Mouse (Mus musculus): ENCODE data around the gene Irs3.

Irs3 gene

DNA sequence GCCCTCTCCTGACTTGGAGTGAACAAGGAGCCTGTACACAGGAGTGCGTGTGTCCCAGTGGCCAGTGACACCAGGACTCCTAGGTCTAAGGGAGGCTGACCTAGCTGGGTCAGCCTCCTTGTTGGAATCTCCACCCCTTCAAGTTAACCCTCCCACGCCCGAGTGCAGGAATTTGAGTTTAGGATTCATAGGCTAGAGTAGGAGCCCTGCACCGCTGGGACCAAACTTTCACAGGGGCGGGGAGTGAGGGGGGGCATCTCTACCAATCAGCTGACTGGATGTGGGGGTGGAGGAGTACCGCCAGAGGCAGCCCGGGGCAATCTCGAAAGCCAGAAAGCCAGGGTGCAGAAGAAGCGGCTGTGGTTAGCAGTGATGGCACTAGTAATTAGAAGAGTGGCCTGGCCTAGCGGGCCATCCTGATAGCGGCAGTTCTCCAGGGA is at the start of gene Irs3:
Irs3 (minus strand) TSS at position 63 of the 440 bp plus-strand sequence.
- DNase-seq (ENCODE audit: low spot score in 2 of 2), result no peak

DNA sequence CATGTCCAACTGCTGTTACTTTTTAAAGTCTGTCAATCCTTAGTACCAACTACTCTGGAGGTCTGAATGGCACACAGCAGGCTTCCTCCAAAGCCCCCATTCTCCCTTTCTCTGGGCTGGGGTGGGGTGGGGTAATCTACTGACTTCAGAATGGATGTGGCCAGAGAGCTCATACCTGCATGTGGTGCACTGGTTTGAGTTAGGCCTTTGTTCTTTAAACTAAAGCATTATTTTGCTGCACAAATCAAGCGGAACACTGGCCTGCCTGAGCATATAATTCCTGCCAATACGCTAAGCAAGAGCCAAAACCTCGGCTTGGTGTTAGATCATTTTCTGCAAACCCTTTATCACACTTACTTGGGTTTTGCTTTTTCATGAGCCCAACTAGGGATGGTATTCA is 49.3 kb upstream of the Irs3 start:
- DNase-seq (ENCODE audit: low spot score in 2 of 2), result no peak

GRCm38 (mm10) chr5:137691881-137692280 is 46.4 kb upstream of the Irs3 start:
- no peak for DNase-seq (ENCODE audit: low spot score in 2 of 2)

- DNase-seq (ENCODE audit: low spot score in 2 of 2), result no peak
These were observed 45.0 kb upstream of the Irs3 start for GRCm38 (mm10) chr5:137690531-137690930.

DNA sequence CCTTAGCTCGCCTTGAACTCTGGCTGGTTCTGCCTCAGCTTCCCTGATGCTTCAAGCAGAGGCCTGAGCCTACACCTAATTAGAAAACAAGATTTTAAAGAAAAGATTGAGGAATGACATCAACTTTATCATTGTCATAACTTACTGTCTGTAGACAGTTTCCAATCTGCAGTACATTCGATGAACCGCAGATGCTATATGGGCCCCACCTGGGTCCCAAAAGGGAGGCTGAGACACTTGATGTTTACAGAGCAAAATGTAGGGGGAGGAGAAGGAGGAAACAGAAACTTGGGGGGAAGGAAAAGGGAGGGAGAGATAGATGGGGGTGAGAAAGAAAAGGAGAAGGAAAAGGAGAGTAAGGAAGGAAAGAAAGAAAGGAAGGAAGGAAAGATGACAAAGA is 44.5 kb upstream of the Irs3 start:
- DNase-seq (ENCODE audit: low spot score in 2 of 2), result no peak

DNA sequence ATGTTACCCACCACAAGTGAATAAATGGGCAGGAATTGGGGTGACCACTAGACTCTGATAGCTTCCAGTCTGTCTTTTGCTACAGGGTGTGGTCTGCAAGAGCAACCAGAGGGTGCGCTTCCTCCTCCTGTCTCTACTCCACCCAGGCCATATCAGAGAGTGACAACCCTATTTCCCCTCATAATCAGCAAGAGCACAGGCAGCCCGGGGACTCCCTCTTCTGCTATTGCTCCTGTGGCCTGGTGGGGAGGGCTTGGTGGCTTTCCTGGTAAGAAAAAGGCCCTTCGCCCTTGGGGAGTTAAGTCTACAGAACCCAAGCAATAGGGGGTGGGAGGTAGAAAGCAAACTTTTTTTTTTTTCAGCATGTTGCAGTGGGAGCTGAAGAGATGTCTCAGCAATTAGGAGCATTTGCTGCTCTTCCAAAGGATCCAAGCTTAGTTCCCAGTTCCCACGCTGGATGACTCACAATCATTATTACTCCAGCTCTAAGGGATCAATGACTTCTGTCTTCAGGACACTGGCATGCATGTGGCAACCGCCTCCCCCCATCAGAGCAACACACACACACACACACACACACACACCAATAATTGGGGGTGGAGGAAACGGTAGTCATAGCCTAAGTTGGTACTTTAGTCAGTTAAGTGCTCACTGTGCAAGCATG is 40.7 kb upstream of the Irs3 start:
- DNase-seq (ENCODE audit: low spot score in 2 of 2), result no peak

GRCm38 (mm10) chr5:137685653-137686052 is 40.1 kb upstream of the Irs3 start:
- no peak for DNase-seq (ENCODE audit: low spot score in 2 of 2)

GRCm38 (mm10) chr5:137684294-137685123 is 39.0 kb upstream of the Irs3 start, which contains the start of gene Agfg2:
Agfg2 (minus strand) TSS chr5:137684726.
- peak; percentile 99 to 100 for DNase-seq (ENCODE audit: low spot score in 2 of 2)

DNA sequence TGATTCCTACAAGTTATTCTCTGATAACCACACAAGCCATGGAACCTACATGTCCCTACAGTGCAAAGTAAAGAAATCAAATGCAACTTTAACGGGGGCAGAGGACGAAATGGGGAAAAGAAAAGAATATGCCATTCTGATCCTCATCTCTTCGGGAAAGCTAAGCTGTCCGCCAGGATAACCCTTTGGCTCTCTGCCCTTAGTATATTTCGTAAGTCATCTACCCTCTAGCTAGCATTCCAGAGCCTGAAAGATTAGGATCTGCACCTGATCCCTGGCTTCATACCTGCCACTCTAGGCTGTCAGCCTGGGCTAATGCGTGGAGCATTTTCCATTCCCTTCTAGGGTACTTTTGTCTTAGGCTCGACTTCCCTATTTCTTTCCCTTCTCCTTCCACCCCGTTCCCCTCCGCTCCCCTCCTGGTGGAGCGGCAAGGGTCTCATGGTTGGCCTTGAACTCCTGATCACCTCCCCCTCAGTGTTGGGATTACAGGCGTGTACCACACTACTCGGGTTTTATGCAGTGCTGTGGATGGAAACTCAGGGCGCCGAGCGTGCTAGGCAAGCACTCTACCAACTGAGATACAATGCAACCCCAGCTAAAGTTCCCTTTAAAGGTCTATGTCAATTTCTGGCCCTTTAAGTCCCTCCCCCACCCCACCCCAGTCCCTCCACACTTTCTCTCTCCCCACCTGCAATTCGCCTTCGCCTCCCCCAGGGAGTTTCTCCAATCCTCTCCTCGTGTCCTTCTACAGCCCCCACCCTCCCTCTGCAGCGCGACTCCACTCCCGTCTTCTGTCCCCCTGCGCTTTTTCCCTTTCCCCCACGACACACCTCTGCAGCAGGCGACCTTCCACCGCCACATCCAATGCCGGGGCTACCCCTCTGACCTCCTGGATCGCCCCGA is 38.1 kb upstream of the Irs3 start:
- peak; percentile 31 to 32 for DNase-seq (ENCODE audit: low spot score in 2 of 2)

DNA sequence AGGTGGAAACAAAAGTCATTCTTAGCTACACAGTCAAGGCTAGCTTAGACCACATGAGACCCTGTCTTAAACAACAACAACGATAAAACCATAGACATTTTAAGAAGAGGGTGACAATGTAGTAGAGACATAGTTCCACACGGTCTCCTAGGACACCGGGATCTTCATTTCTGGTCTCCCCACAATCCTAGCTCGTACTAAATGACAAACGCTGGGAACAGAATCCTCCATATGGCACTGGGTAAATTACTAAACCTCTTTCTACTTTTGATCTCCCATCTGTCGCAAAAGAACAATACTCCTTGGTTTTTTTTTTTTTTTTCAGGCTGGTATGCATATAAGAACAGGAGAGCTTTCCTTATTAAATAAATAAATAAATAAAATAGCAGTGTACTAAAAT is 37.0 kb upstream of the Irs3 start:
- DNase-seq (ENCODE audit: low spot score in 2 of 2), result no peak

- DNase-seq (ENCODE audit: low spot score in 2 of 2), result no peak
These were observed 34.2 kb upstream of the Irs3 start for GRCm38 (mm10) chr5:137679726-137680125.

DNA sequence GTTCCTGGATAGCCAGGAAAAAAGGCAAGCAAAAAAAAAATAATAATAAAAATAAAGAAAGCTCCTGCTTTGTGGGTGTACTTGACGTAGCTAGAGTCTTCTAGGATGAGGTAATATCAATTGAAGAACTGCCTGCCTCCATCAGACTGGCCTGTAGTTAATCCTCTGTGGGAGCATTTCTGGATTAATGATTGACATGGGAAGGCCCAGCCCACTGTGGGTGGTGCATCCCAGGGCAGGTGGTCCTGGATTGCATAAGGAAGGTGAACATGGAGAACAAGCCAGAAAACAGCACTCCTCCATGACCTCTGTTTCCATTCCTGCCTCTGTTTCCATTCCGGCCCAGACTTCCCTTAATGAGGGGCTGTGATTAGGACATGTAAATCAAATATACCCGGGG is 33.2 kb upstream of the Irs3 start:
- no peak for DNase-seq (ENCODE audit: low spot score in 2 of 2)

DNA sequence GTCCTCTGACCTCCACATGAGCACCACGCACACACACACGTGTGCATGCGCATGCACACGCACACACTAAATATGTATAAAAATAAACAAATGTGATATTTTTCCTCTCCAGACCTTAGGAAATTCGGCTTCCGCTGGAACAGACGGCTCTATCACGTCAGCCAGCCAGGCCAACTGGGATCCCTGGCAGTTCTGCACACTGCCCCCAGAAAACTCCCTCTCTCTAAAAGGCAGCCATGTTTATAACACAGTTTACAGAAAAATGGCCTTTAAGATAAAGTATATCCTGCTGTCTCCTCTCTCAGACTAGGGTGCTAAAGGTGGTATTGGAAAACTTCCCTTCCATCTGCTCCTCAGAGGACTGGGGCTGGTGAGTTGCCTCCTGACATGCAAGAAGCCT is 32.3 kb upstream of the Irs3 start:
- DNase-seq (ENCODE audit: low spot score in 2 of 2), result no peak

DNA sequence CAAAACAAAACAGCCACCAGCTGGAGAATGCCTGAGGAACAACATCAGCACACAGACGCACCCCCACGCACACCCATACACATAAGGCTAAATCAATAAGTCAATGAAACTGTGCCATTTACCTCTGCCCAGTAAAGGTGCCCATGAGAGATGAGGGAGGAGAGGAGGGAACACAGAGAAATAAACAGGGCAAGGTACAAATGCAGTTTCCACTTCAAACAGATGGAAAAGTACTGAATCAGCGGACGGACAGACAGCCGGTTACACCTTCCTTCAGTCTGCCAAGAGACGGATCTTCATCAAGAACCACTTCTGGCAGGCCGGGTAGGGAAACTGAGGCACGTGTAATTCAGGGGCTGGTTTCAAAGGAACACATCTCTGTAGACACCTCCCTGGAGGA is 29.3 kb upstream of the Irs3 start:
- no peak for DNase-seq (ENCODE audit: low spot score in 2 of 2)

GRCm38 (mm10) chr5:137673015-137673414 is 27.5 kb upstream of the Irs3 start:
- DNase-seq (ENCODE audit: low spot score in 2 of 2), result no peak

DNA sequence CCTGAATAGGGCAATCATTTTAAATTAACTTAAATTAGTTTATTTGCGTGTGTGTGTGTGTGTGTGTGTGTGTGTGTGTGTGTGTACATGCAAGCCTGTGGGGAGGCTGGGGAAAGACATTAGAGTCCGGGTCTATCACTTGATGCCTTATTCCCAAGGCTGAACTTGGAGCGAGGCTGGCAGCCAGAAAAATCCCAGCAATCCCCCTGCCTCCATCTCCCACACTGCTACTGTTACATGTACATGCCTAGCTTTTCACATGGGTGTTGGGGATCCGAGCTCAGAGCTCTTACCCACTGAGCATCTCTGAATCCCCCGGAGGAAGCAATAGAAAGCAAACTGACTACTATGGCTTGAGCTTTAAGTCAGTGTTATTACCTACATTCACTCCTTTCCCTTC is 26.8 kb upstream of the Irs3 start:
- no peak for DNase-seq (ENCODE audit: low spot score in 2 of 2)

DNA sequence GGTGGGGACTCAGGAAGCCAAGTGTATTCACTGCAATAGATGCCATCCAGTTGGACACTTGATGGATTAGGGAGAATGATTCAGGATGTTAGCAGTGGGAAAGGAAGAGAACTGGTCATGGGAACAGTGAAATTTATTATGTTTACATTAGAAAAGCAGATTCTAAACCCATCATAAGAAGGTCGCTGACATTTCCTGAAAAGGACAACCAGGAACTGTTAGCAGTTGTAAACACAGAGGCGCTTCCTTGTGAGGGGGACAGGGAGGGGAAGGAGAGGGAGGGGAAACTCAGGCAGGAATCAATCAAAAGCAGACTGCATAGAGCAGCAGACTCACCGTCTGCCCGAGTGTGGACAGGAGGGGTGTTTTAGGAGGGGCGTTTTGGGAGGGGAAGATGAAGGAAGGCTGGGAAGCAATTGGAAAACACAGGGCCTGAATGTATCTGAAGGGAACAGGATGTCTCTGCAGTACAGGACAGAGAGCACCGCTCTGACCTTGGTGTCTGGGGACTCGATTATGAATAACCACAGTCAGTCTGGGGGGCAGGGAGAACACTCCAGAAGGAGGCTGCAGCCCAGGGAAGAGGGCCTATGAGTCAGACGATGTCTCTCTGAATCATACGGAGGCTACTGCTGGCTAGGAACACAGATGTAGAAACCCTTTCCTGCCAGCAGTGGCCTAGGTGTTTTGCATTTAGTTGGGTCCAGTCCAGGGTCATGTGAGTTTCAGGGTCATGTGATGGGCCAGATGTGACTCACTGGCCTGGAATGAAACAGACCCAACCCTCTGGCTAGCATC is 26.1 kb upstream of the Irs3 start:
- DNase-seq (ENCODE audit: low spot score in 2 of 2), result no peak

DNA sequence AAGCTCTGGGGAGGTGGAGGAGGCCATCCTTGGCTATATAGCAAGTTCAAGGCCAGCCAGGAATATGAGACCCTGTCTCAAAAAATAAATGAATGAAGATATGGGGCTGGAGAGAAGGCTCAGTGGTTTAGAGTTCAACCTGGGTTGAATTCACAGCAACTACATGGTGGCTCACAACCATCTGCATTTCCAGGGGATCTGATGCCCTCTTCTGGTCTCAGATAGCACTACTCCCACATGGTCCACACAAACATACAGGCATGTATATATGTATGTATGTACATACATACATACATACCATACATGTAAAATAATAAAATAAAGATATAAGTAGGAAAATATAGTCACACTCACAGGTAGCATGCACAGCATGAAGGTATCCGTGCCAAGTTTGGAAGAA is 24.7 kb upstream of the Irs3 start:
- no peak for DNase-seq (ENCODE audit: low spot score in 2 of 2)

- no peak for DNase-seq (ENCODE audit: low spot score in 2 of 2)
These were observed 23.5 kb upstream of the Irs3 start for GRCm38 (mm10) chr5:137668971-137669370.

- no peak for DNase-seq (ENCODE audit: low spot score in 2 of 2)
These were observed 17.5 kb upstream of the Irs3 start for GRCm38 (mm10) chr5:137663057-137663456.

DNA sequence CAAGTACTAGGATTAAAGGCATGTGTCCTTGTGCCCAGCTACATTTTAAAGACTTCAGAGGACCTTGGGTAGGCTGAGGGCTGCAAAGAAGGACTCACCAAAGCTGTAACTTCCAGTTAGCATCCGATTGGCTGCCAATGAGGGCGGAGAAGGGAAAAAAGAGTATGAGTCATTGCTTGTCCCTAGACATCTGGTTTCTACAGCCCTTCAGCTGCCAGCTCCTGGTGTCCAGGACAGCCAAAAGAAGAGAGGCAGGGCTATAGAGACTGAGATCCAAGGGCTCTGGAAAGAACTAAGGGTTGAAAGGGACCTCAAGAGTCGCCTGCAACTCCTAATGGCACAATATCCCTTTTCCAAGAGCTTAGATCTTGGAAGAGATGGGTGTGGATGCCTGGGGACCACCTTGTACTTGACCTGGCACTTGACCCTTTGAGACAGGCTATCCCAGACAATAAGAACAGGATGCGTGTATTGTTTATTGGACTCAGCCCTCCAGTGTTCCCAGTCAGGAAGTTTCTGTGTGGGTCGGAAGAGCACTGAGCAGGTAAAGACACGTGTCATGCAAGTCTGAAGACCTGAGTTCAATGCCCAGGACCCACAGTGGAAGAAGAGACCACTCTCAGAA is 14.7 kb upstream of the Irs3 start:
- DNase-seq (ENCODE audit: low spot score in 2 of 2), result no peak
